Mouse (Mus musculus): Measurements from ENCODE around the gene Gadd45g. TPM values are rescaled to one million over a fixed set of nuclear protein-coding genes. Genes with fewer than 3 reads are reported as not detected.
"Not testable (repeated sequence)": the region's sequence is repeated elsewhere in the genome, so short reads cannot be mapped to it uniquely, and the experiment has no call there.

The Gadd45g gene
- polyA plus RNA-seq, 1 experiment from 2014 or later, result 192 TPM

DNA sequence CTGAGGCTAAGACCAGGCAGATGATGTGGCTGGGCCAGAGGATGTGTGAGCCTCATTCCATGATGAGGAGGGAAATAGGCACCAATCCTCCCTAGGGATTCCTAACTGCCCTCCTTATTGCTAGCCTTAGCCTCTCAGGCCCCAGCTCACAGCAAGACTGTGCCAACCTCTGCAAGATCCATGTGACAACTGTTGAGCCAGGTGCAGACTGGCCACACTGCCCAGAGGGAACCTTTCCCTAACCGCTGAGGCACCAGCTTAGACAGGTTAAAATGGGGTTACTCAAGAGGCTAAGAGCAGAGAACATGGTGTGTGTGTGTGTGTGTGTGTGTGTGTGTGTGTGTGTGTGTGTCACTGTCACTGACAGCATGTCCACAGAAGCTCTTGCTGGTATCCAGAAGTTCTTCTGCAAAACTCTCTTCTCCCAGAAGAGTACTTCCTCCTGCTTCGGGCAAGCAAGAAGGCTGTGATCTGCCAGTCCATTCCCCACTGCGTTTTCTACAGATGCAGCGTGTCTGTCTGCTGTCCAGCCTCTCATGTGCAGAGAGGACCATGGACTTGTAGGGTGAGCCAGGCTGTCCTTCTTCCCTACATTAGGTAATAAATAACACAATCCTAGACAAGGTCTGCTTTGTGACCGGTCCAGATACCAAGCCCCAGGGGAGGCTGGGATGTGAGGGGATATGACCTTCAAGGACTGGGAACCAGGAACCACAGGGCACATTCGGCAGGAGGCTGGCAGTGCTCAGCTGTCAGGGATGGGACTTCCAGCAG, 28.1 kb upstream of the Gadd45g start:
- Histone ChIP-seq H3K4me3 (no peak overlapping the region), H3K9me3 (replicated peaks) (no peaks in the 10 kb centered on the region), H3K27ac (replicated peaks) (no peak overlapping the region), H3K36me3 (no peaks in the 10 kb centered on the region), H3K27me3 (ENCODE audit: low read depth, poor library complexity, severe bottlenecking) (no peaks in the 10 kb centered on the region), H3K4me1 (peaks cover 10% of the 10 kb centered on the region)
- 83% methylated on average over 6 of the region's 6 CpGs for WGBS
- DNase-seq (ENCODE audit: low spot score), result no peak

DNA sequence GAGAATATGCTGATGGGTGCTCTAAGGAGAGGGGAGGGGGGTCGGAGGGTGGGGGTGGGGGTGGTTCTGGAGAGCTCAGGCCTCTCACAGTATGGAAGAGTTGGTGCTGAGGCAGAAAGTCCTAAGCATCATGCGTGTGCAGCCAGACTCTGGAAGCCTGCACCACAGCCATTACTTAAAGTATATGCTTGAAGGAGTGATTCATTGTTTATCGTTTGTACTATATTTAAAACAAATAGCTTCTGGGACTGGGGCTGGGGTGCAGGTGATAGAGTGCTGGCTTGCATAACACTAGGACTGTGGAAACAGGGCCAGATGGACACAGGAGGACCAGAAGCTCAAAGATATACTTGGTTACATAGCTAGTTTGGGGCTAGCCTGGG, 27.5 kb upstream of the Gadd45g start:
- no peaks in the 10 kb centered on the region for H3K36me3 ChIP-seq
- 85% methylated on average over 3 of the region's 3 CpGs for WGBS
- no peak for DNase-seq (ENCODE audit: low spot score)
- H3K9me3 ChIP-seq (replicated peaks), result no peaks in the 10 kb centered on the region
- no peaks in the 10 kb centered on the region for H3K27me3 ChIP-seq (ENCODE audit: low read depth, poor library complexity, severe bottlenecking)
- peaks cover 11% of the 10 kb centered on the region for H3K4me1 ChIP-seq
- H3K4me3 ChIP-seq, result no peak overlapping the region
- H3K27ac ChIP-seq (replicated peaks), result no peak overlapping the region

DNA sequence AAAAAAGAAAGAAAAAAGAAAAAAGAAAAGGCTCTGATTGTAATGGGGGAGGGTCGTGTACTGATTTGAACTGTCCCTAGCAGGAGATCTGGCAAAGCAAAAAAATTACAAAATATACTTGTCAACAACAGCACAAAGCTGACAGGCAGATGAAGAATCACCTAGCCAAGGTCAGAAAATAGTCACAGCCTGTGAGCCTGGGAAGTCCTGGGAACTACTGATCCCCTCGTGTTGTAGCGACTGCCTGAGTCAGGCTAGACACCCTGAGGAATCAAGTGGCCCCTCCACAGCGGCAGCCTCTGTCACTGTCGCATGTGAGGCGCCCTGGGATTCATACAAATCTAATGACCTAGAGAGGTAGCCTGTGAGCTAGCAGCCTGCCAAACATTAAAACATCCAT, 27.1 kb upstream of the Gadd45g start:
- Histone ChIP-seq H3K4me3 (no peak overlapping the region), H3K4me1 (peaks cover 11% of the 10 kb centered on the region), H3K9me3 (replicated peaks) (no peaks in the 10 kb centered on the region), H3K27ac (replicated peaks) (no peak overlapping the region), H3K27me3 (ENCODE audit: low read depth, poor library complexity, severe bottlenecking) (no peaks in the 10 kb centered on the region), H3K36me3 (no peaks in the 10 kb centered on the region)
- no peak for DNase-seq (ENCODE audit: low spot score)
- 84% methylated on average over 6 of the region's 6 CpGs for WGBS

DNA sequence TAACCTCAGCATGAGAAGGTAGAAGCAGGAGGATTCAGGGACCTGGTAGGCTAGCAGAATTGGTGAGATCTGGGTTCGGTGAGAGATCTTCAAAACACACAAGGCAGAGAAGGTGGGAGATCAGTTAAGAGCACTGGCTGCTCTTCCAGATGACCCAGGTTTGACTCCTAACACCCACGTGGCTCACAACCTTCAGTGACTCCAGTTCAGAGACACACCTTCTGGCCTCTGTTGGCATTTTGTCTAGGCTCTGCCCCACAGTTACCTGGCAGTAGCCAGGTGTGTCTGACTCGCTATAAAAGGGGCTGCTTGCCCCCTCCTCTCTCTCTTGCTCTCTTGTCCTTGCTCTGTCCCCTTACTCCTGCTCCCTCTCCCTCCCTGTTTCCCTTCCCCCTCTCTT, 24.5 kb upstream of the Gadd45g start:
- H3K27me3 ChIP-seq (ENCODE audit: low read depth, poor library complexity, severe bottlenecking), result no peaks in the 10 kb centered on the region
- H3K27ac ChIP-seq (replicated peaks), result no peak overlapping the region
- H3K4me3 ChIP-seq, result no peak overlapping the region
- DNase-seq (ENCODE audit: low spot score), result no peak
- no peaks in the 10 kb centered on the region for H3K9me3 ChIP-seq (replicated peaks)
- WGBS, result 65% methylated on average over 3 of the region's 3 CpGs
- peaks cover 14% of the 10 kb centered on the region for H3K4me1 ChIP-seq
- H3K36me3 ChIP-seq, result no peaks in the 10 kb centered on the region

- Histone ChIP-seq H3K4me3 (no peak overlapping the region), H3K4me1 (peaks cover 14% of the 10 kb centered on the region), H3K27me3 (ENCODE audit: low read depth, poor library complexity, severe bottlenecking) (no peaks in the 10 kb centered on the region), H3K36me3 (no peaks in the 10 kb centered on the region), H3K9me3 (replicated peaks) (no peaks in the 10 kb centered on the region), H3K27ac (replicated peaks) (no peak overlapping the region)
- WGBS, result 50% methylated on average over 8 of the region's 8 CpGs
- no peak for DNase-seq (ENCODE audit: low spot score)
Observed at GRCm38 (mm10) chr13:51823822-51824495, 22.5 kb upstream of the Gadd45g start.

DNA sequence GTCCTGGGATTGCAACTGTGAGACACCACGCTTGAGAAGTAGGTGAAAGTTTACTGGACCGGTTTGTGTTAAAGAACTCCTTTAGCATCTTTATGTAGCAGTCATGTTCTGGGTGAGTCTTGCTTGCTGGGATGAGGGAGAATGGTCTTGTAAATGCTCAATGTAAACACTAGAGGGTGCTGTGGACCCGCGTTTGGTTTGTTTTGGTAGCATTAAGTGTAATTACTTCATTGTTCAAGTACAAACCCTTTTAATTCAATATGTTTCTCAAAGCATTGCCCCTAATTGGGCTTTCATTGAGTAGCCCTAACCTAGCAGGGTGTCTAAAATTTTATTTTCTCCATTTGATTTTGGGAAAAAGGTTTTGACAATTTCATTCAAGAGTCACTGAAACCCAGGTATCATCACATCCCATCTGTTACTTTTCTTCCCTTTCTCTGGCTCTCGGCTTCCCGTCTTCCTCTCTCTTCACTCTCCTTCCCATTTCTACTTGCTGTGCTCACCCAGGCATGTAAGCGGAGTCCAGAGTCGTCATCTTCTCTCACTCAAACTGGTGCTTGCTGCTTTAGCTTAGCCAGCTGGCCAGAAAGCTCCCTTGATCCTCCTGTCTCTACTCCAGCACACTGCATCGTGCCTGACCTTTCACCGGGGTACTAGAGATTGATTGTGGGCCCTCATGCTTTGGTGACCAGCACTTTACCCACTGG, 15.6 kb upstream of the Gadd45g start:
- Histone ChIP-seq H3K36me3 (no peaks in the 10 kb centered on the region), H3K9me3 (replicated peaks) (no peaks in the 10 kb centered on the region), H3K27me3 (ENCODE audit: low read depth, poor library complexity, severe bottlenecking) (peaks cover 14% of the 10 kb centered on the region), H3K27ac (replicated peaks) (0 out of 2 replicates have a peak overlapping the region, but pooled peaks have one; percentile 4), H3K4me3 (no peak overlapping the region), H3K4me1 (peaks cover 17% of the 10 kb centered on the region)
- no peak for DNase-seq (ENCODE audit: low spot score)
- WGBS, result 33% methylated on average over 10 of the region's 10 CpGs

DNA sequence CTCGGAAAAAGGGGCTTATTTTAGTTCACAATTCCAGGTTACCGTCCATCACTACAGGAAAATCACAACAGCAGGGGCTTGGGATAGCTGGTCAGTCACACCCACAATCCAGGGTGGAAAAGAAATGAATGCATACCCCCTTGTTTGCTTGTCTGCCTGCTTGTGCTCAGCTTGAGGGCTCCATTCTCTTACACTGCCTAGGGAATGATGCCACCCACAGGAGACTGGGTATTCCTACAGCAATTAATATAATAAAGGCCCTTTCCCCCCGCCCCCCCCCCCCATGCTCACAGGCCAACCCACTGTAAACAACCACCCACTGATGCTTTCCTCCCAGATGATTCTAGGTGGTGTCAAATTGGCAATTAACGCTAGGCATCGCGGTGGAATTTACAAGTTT, 14.0 kb upstream of the Gadd45g start:
- peaks cover 21% of the 10 kb centered on the region for H3K4me1 ChIP-seq
- H3K4me3 ChIP-seq, result no peak overlapping the region
- no peaks in the 10 kb centered on the region for H3K9me3 ChIP-seq (replicated peaks)
- no peaks in the 10 kb centered on the region for H3K36me3 ChIP-seq
- 86% methylated on average over 6 of the region's 6 CpGs for WGBS
- H3K27me3 ChIP-seq (ENCODE audit: low read depth, poor library complexity, severe bottlenecking), result peaks cover 26% of the 10 kb centered on the region
- DNase-seq (ENCODE audit: low spot score), result no peak
- no peak overlapping the region for H3K27ac ChIP-seq (replicated peaks)

GRCm38 (mm10) chr13:51833611-51834010, 12.9 kb upstream of the Gadd45g start:
- Histone ChIP-seq H3K36me3 (no peaks in the 10 kb centered on the region), H3K4me1 (peaks cover 21% of the 10 kb centered on the region), H3K27ac (replicated peaks) (peak overlapping the region; percentile 49; the same call in 1 of the 2 replicates), H3K4me3 (no peak overlapping the region), H3K27me3 (ENCODE audit: low read depth, poor library complexity, severe bottlenecking) (peaks cover 38% of the 10 kb centered on the region), H3K9me3 (replicated peaks) (no peaks in the 10 kb centered on the region)
- 64% methylated on average over 2 of the region's 2 CpGs for WGBS
- no peak for DNase-seq (ENCODE audit: low spot score)

DNA sequence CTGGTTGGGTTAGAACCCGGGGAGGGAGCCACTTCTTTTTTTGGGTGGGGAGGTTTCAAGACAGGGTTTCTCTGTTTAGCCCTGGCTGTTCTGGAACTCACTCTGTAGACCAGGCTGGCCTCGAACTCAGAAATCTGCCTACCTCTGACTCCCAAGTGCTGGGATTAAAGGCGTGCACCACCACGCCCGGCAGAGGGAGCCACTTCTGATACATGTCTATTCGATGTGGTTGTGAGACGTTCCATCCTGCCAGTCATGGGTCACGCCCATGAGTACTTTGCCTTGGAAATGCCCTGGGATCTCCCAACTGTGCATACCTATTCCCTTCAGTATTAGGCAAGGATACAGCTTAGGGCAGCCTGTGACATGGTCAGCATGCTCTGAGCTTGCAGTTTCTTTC, 12.5 kb upstream of the Gadd45g start:
- not testable (repeated sequence) for H3K36me3 ChIP-seq; H3K4me3 ChIP-seq; H3K27ac ChIP-seq (replicated peaks); DNase-seq (ENCODE audit: low spot score); H3K9me3 ChIP-seq (replicated peaks)
- peaks cover 21% of the 10 kb centered on the region for H3K4me1 ChIP-seq
- 71% methylated on average over 8 of the region's 8 CpGs for WGBS
- H3K27me3 ChIP-seq (ENCODE audit: low read depth, poor library complexity, severe bottlenecking), result peaks cover 42% of the 10 kb centered on the region

- no peaks in the 10 kb centered on the region for H3K36me3 ChIP-seq
- peaks cover 21% of the 10 kb centered on the region for H3K4me1 ChIP-seq
- 0 out of 2 replicates have a peak overlapping the region, but pooled peaks have one; percentile 1 for H3K27ac ChIP-seq (replicated peaks)
- H3K27me3 ChIP-seq (ENCODE audit: low read depth, poor library complexity, severe bottlenecking), result peaks cover 47% of the 10 kb centered on the region
- no peak for DNase-seq (ENCODE audit: low spot score)
- H3K9me3 ChIP-seq (replicated peaks), result no peaks in the 10 kb centered on the region
- 79% methylated on average over 2 of the region's 2 CpGs for WGBS
- H3K4me3 ChIP-seq, result no peak overlapping the region
Observed at GRCm38 (mm10) chr13:51834520-51834919, 12.0 kb upstream of the Gadd45g start.

GRCm38 (mm10) chr13:51835208-51835607, 11.3 kb upstream of the Gadd45g start:
- Histone ChIP-seq H3K27me3 (ENCODE audit: low read depth, poor library complexity, severe bottlenecking) (peaks cover 53% of the 10 kb centered on the region), H3K4me1 (peaks cover 21% of the 10 kb centered on the region)
- not testable (repeated sequence) for H3K36me3 ChIP-seq; H3K27ac ChIP-seq (replicated peaks); H3K9me3 ChIP-seq (replicated peaks); H3K4me3 ChIP-seq; DNase-seq (ENCODE audit: low spot score)
- WGBS, result 92% methylated on average over 4 of the region's 4 CpGs

- Histone ChIP-seq H3K4me1 (peaks cover 39% of the 10 kb centered on the region), H3K36me3 (no peaks in the 10 kb centered on the region), H3K27ac (replicated peaks) (no peak overlapping the region), H3K27me3 (ENCODE audit: low read depth, poor library complexity, severe bottlenecking) (peaks cover 75% of the 10 kb centered on the region), H3K4me3 (no peak overlapping the region), H3K9me3 (replicated peaks) (no peaks in the 10 kb centered on the region)
- DNase-seq (ENCODE audit: low spot score), result no peak
- 56% methylated on average over 5 of the region's 5 CpGs for WGBS
Observed at GRCm38 (mm10) chr13:51837402-51837801, 9.1 kb upstream of the Gadd45g start.
